Mouse (Mus musculus) kidney, adult 2 months (tissue): ENCODE results near the gene 6820408C15Rik.

Experiments used
- CTCF ChIP-seq: fragments of 200-500 bp; conservative IDR thresholded peaks from 2 replicates; pipeline ENCODE4 v1.5.1; 2011; ENCODE audit warnings: low read depth, mild to moderate bottlenecking, control low read depth, low read length, moderate library complexity, mixed read lengths; ENCODE audit not compliant: insufficient read depth, insufficient read length
- POLR2A ChIP-seq: fragments of 200-500 bp; IDR thresholded peaks from one replicate; pipeline ENCODE4 v1.6.1; 2011; ENCODE audit warnings: low read depth, low read length, control low read depth

GRCm38 (mm10) chr2:152436405-152436901 is 21.1 kb downstream of the 6820408C15Rik start:
- TF ChIP-seq CTCF (no peak), POLR2A (no peak)
